Mouse (Mus musculus): ENCODE data around the gene Slc29a4. TPM values are rescaled to one million over a fixed set of nuclear protein-coding genes. Genes with fewer than 3 reads are reported as not detected.

Slc29a4 gene
- 28.7 and 34.1 TPM in 2 replicates for polyA plus RNA-seq (2015; fragmentation: Nextera tagmentation; extraction: Ambion mirVana)

DNA sequence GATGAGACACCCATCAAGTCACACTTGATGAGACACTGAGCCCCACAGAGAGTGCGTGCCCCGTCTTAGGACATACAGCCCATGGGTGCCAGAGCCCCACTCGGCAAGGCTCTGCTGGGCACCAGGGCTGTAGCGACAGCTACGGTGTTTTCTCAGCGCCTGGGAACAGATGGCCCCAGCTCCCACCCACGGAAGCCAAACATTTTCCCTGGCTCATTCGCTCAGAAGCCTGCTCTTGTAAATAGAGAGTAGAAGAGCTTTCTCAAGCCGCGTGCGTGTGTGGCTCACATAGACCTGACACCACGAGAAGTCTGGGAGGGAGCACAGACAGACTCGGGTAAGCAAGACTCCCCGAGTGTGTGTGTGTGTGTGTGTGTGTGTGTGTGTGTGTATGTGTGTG is at the start of gene Slc29a4:
TSS of gene Slc29a4 (plus strand) at position 265 of the 400 bp plus-strand sequence.

Other genes starting within 250 kb of the Slc29a4 start
- gene Ap5z1, start 228.6 kb upstream of the Slc29a4 start, polyA plus RNA-seq (2015; fragmentation: Nextera tagmentation; extraction: Ambion mirVana): 5.5 and 9.3 TPM in 2 replicates
- not detected in 2 replicates for gene Papolb, start 162.4 kb upstream of the Slc29a4 start, polyA plus RNA-seq (2015; fragmentation: Nextera tagmentation; extraction: Ambion mirVana)
- 1.9 and 2.0 TPM in 2 replicates for gene Radil, start 141.4 kb upstream of the Slc29a4 start, polyA plus RNA-seq (2015; fragmentation: Nextera tagmentation; extraction: Ambion mirVana)
- 8.0 and 8.7 TPM in 2 replicates for gene Mmd2, start 83.7 kb upstream of the Slc29a4 start, polyA plus RNA-seq (2015; fragmentation: Nextera tagmentation; extraction: Ambion mirVana)
- gene Wipi2, start 64.8 kb upstream of the Slc29a4 start, polyA plus RNA-seq (2015; fragmentation: Nextera tagmentation; extraction: Ambion mirVana): 28.1 and 51.5 TPM in 2 replicates
- gene Tnrc18, start 125.2 kb downstream of the Slc29a4 start, polyA plus RNA-seq (2015; fragmentation: Nextera tagmentation; extraction: Ambion mirVana): 17.2 and 20.3 TPM in 2 replicates
- gene Fbxl18, start 202.9 kb downstream of the Slc29a4 start, polyA plus RNA-seq (2015; fragmentation: Nextera tagmentation; extraction: Ambion mirVana): 6.4 and 10.2 TPM in 2 replicates
- 7,645 and 7,754 TPM in 2 replicates for gene Actb, start 214.2 kb downstream of the Slc29a4 start, polyA plus RNA-seq (2015; fragmentation: Nextera tagmentation; extraction: Ambion mirVana)